Mouse (Mus musculus): ENCODE measurements at regions not wholly inside any gene's neighbourhood (a gene's known extent, or its start where the extent isn't known, plus 50 kb on each side); places are given as distances from the start of the nearest gene placed in this dataset.
A peak's percentile ranks its signal among the peaks of the same experiment; 100 is the strongest.

DNA sequence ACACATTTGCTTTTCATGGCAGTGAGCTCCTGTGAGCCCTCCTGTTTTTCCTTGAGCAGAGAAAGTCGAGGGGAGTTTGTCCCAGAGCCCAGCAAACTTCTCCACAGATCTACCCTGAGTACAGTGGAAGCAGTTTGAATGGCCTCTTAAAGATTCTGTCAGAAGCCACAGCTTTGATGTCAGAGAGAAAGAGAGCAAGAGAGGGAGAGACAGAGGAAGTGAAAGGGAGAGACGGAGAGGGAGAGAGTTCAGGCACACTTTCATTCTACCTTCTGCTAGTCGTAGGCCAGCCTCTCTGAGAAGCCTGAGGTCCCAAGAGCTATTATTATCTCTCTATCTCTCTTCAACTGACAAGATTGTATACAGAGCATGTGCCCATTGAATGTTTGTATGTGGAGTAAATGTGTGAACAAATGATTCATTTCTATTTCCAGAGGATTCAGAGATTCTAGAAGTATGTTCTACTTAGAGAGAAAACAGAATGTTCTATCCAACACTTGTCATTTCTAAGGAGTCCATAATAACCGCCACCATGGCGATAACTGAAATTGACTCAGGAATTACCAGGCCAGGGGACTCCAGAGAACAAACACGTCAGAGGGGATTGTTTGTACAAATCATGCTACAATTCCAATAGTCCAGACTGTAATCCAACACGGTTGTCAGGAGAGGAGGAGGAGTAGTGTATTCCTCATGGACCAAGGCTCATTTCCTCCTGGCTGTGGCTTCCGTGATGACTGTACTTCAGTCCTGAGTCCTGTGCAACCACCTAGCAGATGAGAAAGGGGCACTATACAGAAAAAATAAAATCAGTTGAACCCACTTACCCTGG is 183.6 kb upstream of the Sesn3 start:
- DNase-seq (ENCODE audit: low spot score in 2 of 2) = no peak

DNA sequence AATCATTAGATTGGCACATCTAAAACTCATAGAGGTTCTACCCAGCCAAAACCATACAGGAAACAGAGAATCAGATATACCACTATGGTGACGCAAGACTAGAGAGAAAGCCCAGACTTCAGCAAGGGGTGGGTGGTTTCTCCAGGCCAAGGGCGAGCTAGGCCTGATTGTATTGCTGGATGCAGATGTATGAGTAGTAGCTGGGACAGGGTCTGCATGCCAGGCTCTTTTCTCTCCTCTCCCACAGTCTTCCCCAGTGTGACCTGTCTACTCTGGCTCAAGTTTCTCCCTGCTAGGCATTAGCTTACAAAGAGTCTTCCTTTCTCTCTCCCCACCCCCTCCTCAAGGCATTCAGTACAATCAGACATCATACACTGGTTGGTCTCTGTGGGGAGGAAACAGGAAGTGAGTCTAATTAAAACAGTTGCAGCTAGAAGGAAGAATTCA is 181.8 kb upstream of the Sesn3 start:
- DNase-seq (ENCODE audit: low spot score in 2 of 2) = no peak

DNA sequence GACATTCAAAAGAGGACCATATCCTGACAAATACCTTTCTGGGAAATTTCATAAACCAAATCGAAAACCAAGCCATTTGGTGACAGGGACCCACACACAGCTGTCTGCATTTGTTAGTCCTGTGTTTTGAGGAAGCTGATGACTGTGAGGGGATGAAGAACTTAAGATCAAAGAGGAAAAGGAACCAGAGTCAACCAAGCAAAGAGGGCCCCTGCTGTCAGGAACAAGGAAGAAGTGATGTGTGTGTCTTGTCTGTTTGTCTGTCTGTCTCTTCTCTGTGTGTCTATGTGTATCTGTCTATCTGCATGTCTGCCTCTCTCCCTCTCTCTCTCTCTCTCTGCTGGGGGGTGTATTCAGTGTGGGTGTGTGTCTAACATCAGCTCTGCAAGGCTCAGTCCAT is 171.3 kb upstream of the Sesn3 start:
- DNase-seq (ENCODE audit: low spot score in 2 of 2) = no peak

DNA sequence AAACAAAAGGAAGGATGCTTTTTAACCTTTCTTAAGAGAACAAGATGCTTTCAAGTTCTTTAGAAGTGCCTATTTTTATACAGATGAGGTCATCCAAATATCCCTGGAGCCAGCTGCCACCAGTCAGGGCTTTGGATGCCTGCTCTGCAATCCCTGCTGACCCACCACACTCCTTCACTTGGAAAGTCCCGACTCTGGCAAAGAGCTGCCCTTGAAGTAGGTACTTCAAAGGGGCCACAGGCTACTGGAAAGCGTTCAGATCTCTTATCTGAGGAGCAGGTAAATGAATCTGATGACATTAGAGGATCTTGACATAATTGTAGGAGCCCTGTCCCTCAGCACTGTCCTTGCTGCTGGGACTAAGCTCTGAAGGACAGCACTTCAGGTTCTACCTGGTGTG is 169.9 kb upstream of the Sesn3 start:
- DNase-seq (ENCODE audit: low spot score in 2 of 2) = no peak

DNA sequence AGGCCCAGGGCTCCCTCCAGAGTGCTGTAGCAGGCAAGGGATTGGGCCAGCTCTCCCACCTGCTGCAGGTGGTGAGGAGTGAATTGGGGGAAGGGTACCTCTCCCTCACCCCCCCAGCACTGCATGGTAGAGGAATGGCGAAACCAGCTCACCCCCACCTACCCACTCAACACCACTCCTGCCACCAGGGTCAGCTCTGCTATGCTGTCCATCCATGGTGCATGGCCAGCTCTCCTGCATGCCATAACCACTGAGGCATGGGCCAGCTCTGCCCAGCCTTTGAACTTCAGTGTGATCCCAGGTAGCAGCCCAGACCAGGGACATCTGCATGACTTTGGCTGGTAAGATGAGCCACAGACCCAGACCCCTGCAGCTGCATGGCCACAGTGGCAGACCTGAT is 168.5 kb upstream of the Sesn3 start:
- DNase-seq (ENCODE audit: low spot score in 2 of 2) = no peak

DNA sequence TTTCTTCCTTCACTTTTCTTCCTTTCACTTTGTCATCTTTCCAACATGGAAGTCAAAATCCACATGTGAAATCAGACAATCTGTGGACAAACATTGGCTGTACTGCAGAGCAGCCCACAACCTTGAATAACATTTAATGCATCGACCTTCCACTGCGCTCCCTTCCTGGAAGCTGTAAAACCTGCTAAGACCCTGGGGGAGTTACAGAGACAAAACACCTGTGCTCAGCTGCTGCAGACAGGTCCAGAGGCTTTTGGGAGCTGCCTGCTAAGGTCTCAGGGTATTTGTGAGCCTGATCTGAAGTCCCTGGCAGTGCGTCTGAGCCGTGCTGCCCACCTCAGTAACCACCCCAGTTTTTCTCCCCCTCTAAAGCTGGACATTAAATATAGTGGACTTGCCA is 166.1 kb upstream of the Sesn3 start:
- no peak for DNase-seq (ENCODE audit: low spot score in 2 of 2)

DNA sequence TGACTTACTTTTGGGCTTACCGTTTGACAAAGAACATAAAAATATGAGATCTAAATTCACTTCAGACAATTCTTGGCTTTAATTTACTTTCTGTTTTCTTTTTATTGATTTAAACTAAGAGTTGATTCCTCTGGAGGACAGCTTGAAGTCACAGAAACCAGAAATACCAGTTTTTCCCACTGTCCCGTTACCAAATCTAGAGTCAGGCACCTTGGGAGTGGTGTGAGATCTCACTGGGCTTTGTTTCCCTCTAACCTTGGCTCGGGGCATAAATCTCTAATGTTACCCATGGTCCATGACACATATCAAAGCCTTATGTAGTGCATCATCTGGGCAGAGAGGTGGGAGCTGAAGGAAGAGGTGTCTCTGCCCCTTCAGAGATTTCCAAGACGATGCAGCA is 165.4 kb upstream of the Sesn3 start:
- DNase-seq (ENCODE audit: low spot score in 2 of 2) = no peak

DNA sequence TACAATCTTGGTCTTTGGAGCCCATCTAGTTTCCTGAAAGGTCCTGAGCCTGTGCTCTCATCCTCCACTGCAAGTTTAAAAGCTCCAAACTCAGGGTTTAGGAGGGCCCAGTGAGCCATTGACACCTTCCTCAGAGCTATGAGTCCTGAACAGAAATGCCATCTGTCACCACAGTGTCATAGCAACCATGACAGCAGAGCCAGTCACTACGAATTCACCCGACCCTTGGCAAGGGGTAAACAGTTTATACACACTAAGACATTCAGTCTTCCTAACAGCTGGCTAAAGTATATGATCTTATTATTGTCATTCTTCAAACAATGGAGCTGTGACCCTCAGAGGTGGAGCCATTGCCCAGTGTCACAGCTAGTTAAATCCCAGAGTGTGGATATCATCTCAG is 163.2 kb upstream of the Sesn3 start:
- DNase-seq (ENCODE audit: low spot score in 2 of 2) = peak in 1 of 2 experiments; percentile 14

DNA sequence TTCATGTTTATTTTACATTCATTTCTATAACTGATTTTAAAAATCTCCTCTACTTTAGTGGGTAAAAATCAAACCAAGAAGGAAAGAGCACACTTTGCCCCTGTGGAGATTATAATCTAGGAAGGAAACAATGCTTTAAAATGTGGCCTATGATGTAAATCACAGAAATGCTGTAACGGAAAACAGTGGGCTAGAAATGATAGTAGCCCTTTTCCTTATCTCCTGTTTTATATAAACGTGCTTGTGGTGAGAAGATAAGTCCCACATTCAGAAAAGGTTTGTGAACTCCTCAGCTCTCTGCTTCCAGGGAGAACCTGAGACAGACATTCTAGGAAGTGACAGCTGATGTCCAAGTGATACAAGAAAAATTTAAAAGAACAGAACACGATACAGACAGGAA is 159.3 kb upstream of the Sesn3 start:
- no peak for DNase-seq (ENCODE audit: low spot score in 2 of 2)

DNA sequence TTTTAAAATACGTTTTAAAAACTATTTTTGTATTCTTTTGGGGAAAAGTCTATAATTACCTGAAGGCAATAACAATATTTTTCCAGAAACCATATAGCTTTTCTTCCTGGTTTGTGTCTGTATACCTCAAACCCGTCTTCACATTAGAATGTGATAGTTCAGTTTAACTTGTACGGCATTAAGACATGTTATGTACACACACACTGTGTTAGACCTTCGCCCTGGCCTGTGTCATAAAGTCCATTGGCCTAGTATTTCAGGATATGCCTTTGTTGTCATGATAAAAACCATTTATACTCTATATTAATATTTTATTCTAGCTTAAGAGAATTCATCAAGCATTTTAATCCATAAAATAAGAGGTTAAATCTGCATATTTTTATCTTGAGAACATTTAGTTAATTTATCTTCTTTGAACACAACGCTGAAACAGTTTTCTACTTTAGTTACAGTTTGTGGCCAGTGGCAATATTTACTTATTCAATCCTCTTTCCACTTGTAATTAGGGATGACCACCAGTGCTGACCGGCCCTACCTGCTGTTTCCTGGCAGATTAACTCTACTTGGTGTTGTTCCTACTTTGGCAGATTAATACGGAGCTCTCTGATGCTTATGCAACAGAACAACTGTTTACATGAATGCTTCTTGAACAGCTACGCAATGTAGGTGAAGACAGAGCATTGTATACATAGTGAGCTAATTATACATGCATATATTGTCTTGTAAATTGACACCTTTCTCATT is 158.6 kb upstream of the Sesn3 start:
- DNase-seq (ENCODE audit: low spot score in 2 of 2) = no peak

DNA sequence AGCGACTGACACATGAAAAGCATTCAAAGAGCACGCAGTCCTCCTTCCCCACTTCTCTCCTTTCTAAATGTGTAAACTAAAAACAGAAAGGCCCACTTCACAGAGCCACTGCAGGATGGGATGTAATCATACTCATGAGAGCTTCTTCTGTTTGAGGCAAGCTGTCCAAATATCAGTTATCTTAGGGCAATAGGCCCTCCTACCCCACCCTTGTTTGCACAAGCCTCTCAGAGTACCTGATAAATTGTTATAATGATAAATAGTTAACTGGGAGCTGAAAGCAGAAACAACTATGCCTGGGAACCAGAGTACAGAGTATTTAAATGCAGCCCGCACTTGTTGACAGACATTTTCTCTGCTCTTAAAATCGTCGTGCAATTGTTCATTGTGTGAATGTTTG is 141.5 kb upstream of the Sesn3 start:
- no peak for DNase-seq (ENCODE audit: low spot score in 2 of 2)

DNA sequence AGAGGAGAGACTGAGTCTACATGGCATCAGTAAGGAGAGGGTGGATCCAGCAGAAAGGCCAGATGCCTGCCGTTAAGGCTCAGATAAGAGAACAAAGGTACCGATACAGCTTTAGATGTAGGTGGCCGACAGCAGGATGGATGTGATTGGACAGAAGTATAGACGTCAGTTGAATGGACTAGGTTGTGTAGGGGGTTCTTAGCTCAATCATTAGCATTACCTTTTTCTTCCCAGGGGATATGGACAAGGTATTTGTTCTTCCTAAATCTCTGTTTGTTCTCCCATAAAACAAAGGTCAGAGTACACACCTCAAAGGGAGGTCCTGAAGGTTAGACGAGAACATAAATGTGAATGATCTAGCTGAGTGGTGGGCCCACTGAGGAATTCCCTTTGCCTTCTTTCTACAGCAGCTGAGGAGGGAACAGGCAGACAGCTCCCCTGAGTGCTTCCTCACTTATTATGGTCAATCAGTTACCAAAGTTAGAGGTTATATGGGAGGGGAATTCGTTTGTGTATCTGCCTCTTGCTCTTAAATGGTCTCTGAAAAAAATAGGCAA is 139.9 kb upstream of the Sesn3 start:
- DNase-seq (ENCODE audit: low spot score in 2 of 2) = no peak

DNA sequence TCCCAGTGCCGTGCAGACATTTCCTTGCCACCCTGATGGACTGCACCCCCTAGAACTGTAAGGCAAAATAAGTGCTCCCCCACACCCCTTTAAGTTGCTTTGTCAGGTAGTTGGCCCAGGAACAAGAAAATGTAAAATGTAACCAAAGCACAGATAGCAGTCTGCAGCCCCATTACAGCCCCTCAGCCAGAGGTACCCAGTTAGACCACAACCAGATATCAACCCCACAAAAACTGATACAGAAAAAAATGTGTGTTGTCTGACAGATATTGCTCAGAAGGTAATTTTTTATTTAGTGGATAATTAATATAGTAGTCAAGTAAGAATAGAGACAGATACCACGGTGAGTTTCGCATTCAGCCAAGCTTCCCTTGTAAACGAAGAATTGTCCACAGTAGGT is 133.5 kb upstream of the Sesn3 start:
- DNase-seq (ENCODE audit: low spot score in 2 of 2) = no peak

DNA sequence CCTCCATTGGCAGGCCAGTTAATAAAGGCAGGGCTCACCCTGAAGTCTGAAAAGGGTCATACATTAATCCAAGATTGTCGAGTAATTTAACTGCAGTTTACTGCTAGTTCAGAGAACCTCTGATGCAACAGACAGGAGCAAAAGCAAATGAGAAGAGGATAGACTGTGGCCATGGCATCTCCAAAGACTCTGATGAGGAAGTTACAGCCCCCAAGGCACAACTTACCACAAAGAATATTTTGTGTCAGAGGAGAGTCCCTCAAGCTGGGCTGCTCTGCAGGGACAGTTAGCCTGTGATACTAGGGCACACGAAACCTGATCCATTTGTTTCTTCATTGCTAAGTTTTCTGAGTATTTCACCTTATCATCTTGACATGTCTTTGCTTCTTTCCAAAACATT is 130.9 kb upstream of the Sesn3 start:
- no peak for DNase-seq (ENCODE audit: low spot score in 2 of 2)

DNA sequence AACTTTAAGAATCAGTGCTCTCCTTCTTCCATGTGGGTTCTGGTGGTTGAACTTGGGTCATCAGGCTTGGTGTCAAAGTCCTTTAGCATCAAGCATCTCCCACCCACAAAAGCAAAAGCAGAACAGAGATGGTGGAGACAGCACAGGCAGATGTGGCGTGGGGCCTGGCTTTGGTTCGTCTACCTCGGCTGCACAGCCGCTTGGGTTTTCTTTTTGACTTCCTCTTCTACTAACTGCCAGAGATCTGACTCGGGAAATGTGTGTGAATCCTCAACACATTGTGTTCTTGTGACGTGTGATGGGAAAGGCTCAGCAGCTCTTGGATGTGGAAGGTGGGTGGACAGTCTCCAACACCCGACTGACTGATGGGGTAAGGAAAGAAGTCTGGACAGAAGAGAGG is 127.8 kb upstream of the Sesn3 start:
- no peak for DNase-seq (ENCODE audit: low spot score in 2 of 2)

DNA sequence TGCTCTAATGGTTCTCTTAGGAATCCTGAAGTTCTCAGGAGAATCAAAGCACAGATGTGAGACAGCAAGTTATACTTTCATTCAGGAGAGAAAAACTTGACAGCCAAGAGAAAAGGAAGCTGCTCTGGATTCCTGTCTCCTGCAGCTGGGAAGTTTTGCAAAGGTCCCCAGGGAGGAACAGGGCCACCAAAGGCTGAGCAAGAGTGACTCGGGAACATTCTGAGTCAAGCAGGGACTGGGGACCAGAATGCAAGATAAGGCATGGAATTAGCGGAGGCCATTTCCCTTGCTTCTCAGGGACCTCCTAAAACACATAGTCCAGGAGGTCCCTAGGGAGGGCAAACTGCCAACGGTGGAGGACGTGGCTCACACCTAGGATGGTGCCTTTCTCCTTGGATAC is 127.1 kb upstream of the Sesn3 start:
- no peak for DNase-seq (ENCODE audit: low spot score in 2 of 2)

DNA sequence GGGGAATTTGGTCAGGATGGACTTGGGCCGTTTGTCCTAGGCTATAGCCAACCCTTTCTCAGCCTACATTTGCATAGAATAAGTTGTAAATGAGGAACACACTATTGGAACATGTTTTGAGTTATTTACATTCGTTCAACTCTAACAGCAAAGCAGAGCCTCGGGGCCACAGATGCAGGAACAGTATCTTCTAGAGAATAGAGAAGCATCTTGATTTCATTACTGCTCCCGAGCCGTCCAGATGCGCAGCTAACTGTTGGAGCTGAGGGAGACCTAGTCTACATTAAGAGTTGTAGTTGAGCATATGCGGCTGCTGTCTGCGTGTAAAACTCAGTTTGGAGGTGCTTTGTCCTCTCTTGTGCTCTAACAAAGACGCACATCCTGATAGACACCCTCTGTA is 124.6 kb upstream of the Sesn3 start:
- DNase-seq (ENCODE audit: low spot score in 2 of 2) = no peak

DNA sequence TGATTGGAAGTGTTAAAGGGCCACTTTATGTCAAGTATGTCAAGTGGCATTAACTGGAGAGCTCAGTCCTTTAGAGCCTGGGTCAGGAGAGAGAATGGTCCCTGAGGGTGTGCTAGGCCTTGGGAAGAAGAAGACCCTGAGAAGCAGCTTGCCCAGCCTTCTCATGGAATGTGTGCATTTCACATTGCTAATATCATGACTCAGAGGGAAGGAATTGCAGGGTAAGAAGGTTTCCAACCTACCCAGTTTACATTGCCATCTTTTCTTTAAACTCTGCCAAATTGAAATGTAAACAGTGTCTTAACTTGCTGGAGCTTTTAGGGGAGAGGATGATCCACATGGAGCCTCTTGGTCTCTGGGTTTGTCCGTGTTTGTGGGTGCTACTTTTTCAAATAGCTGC is 117.9 kb upstream of the Sesn3 start:
- DNase-seq (ENCODE audit: low spot score in 2 of 2) = no peak

DNA sequence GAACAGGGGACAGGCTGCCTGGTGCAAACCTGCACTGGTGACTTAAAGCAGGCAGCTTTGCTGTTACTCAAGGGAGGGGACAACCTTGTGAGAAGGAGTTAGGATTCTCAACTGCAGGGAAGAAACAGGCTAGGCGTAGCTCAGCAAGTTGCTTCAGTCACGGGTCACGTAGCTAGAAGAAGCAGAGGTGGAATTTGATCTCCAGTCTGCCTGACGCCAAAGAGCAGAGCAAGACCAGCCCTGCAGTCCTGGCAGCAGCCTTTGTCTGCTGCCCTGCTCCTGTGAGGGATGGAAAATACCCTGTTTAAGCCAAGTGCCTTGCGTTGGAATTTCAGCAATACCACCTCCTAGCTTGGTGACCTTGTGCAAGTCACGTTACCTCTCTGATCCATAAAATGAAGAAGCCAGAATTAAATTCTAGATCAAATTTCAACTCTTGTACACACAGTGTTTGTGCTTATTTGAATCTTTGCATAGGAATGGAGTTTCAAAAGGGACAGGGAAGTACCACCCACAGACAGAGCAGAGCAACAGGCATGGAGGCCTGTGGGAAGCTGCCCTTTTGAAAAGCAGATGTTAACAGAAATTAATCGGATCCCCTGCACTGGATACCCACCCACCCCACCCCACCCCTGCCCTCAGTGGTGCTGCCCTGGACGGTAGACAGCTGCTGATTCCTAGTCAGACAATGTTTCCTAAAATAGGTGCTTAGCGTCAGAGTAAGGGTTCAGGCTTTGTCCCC is 116.6 kb upstream of the Sesn3 start:
- no peak for DNase-seq (ENCODE audit: low spot score in 2 of 2)

DNA sequence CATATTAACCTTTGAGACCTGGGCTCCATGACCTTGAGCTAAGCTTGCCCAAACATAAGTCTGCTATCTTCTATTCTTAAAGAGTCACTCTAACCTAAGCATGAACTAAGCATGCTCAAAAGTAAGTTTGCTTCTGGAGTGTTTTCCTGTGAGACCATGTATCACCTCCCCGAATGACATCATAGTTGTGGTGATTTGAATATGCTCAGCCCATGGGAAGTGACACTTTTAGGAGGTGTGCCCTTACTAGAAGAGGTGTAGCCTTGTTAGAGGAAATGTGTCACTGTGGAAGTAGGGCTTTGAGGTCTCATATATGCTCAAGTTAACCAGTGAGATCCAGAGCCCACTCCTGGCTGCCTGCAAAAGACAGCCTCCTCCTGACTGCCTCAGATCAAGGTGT is 114.7 kb upstream of the Sesn3 start:
- no peak for DNase-seq (ENCODE audit: low spot score in 2 of 2)

DNA sequence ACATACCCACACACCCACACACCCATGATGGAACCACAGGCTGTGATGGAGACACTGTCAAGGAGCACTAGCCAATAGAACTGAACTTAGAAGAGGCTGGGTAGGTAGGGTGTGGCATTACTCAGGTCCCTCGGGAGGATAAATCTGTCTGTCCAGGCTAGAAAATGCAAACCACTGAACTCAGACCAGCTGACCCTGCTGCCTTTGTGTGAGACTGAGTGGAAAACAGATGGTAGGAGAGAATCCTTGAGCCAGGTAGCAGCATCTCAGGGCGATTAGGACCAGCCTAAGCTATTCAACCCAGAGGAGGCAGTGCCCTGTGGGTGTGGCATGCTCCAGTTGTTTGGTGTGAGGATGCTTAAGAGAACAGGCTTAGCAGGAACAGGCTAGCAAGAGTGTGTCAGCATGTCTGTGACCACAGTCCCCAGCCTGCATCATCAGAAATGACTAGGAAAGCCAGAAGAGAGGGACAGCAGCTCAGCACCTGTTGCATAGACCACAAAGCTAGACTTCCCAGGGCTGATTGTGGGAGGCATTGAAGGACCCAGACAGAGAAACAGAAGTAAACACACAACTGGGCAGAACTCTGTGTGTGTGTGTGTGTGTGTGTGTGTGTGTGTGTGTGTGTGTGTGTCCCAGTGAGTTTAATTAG is 103.2 kb upstream of the Sesn3 start:
- no peak for DNase-seq (ENCODE audit: low spot score in 2 of 2)
